Mouse (Mus musculus): ENCODE results near the gene Nfkbid. TPM values are rescaled to one million over a fixed set of nuclear protein-coding genes. Genes with fewer than 3 reads are reported as not detected.

The Nfkbid gene
- polyA plus RNA-seq, 1 experiment from 2014 or later, result 1.3 TPM

DNA sequence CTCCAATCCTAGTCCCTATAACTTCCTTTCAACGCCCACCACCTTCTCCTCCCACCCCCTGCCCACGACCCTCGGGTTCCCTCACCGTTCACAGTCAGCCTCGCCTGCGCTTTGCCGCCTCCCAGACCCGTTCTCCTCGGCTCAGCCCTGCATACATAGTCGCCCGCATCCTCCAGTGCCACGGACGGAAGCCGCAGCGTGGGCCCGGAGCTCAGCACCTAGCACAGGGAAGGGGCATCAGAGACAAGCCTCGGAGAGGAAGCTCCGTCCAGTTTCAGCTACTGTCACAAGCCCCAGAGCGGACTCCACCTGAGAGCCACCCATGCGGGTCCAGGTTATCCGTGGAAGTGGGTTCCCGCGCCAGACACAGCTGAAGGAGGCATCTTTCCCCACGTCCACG lies 31.8 kb downstream of the Nfkbid start:
- no peaks in the 10 kb centered on the region for H3K36me3 ChIP-seq (ENCODE audit: control insufficient read depth, insufficient read depth, low read length)
- H3K4me1 ChIP-seq (replicated peaks; ENCODE audit: control insufficient read depth, insufficient read depth, low read length), result peaks cover 14% of the 10 kb centered on the region
- ATAC-seq (replicated peaks; ENCODE audit: low FRiP score) (no peak), DNase-seq (ENCODE audit: low spot score) (no peak)
- no peak overlapping the region for H3K9ac ChIP-seq (ENCODE audit: low read length)
- WGBS, result 15% methylated on average over 25 of the region's 25 CpGs
- no peak overlapping the region for H3K4me2 ChIP-seq (ENCODE audit: low read depth, low read length, severe bottlenecking)
- H3K27me3 ChIP-seq (ENCODE audit: control insufficient read depth, insufficient read depth, low read length), result peaks cover 59% of the 10 kb centered on the region
- H3K4me3 ChIP-seq (ENCODE audit: low read depth, low read length), result no peak overlapping the region
- H3K27ac ChIP-seq (ENCODE audit: low read depth, low read length), result no peak overlapping the region
- no peaks in the 10 kb centered on the region for H3K9me3 ChIP-seq (ENCODE audit: control insufficient read depth, low read length)

- DNase-seq (ENCODE audit: low spot score) (no peak), ATAC-seq (replicated peaks; ENCODE audit: low FRiP score) (no peak)
- Histone ChIP-seq H3K9ac (ENCODE audit: low read length) (no peak overlapping the region), H3K27me3 (ENCODE audit: control insufficient read depth, insufficient read depth, low read length) (peaks cover 63% of the 10 kb centered on the region), H3K4me3 (ENCODE audit: low read depth, low read length) (no peak overlapping the region), H3K36me3 (ENCODE audit: control insufficient read depth, insufficient read depth, low read length) (no peaks in the 10 kb centered on the region), H3K9me3 (ENCODE audit: control insufficient read depth, low read length) (no peaks in the 10 kb centered on the region), H3K27ac (ENCODE audit: low read depth, low read length) (no peak overlapping the region), H3K4me1 (replicated peaks; ENCODE audit: control insufficient read depth, insufficient read depth, low read length) (peaks cover 14% of the 10 kb centered on the region), H3K4me2 (ENCODE audit: low read depth, low read length, severe bottlenecking) (no peak overlapping the region)
- WGBS, result 2% methylated on average over 25 of the region's 25 CpGs
Observed at GRCm38 (mm10) chr7:30453766-30454165, 32.2 kb downstream of the Nfkbid start.

GRCm38 (mm10) chr7:30454259-30454658 lies 32.7 kb downstream of the Nfkbid start:
- 6% methylated on average over 6 of the region's 6 CpGs for WGBS
- no peaks in the 10 kb centered on the region for H3K9me3 ChIP-seq (ENCODE audit: control insufficient read depth, low read length)
- H3K36me3 ChIP-seq (ENCODE audit: control insufficient read depth, insufficient read depth, low read length), result no peaks in the 10 kb centered on the region
- no peak overlapping the region for H3K27ac ChIP-seq (ENCODE audit: low read depth, low read length)
- no peak overlapping the region for H3K9ac ChIP-seq (ENCODE audit: low read length)
- no peak for DNase-seq (ENCODE audit: low spot score)
- no peak overlapping the region for H3K4me3 ChIP-seq (ENCODE audit: low read depth, low read length)
- no peak overlapping the region for H3K4me2 ChIP-seq (ENCODE audit: low read depth, low read length, severe bottlenecking)
- H3K4me1 ChIP-seq (replicated peaks; ENCODE audit: control insufficient read depth, insufficient read depth, low read length), result peaks cover 14% of the 10 kb centered on the region
- H3K27me3 ChIP-seq (ENCODE audit: control insufficient read depth, insufficient read depth, low read length), result peaks cover 67% of the 10 kb centered on the region
- no peak for ATAC-seq (replicated peaks; ENCODE audit: low FRiP score)

GRCm38 (mm10) chr7:30456487-30456886 lies 35.0 kb downstream of the Nfkbid start:
- DNase-seq (ENCODE audit: low spot score), result no peak
- H3K4me2 ChIP-seq (ENCODE audit: low read depth, low read length, severe bottlenecking), result peak overlapping the region; percentile 38
- H3K4me3 ChIP-seq (ENCODE audit: low read depth, low read length), result peak overlapping the region; percentile 23
- no peaks in the 10 kb centered on the region for H3K9me3 ChIP-seq (ENCODE audit: control insufficient read depth, low read length)
- no peak for ATAC-seq (replicated peaks; ENCODE audit: low FRiP score)
- H3K27me3 ChIP-seq (ENCODE audit: control insufficient read depth, insufficient read depth, low read length), result peaks cover 84% of the 10 kb centered on the region
- H3K9ac ChIP-seq (ENCODE audit: low read length), result peak overlapping the region; percentile 27; the same call in 1 of the 2 replicates
- H3K27ac ChIP-seq (ENCODE audit: low read depth, low read length), result no peak overlapping the region
- H3K36me3 ChIP-seq (ENCODE audit: control insufficient read depth, insufficient read depth, low read length), result no peaks in the 10 kb centered on the region
- H3K4me1 ChIP-seq (replicated peaks; ENCODE audit: control insufficient read depth, insufficient read depth, low read length), result peaks cover 14% of the 10 kb centered on the region
- under 1% methylated on average over 9 of the region's 9 CpGs for WGBS

DNA sequence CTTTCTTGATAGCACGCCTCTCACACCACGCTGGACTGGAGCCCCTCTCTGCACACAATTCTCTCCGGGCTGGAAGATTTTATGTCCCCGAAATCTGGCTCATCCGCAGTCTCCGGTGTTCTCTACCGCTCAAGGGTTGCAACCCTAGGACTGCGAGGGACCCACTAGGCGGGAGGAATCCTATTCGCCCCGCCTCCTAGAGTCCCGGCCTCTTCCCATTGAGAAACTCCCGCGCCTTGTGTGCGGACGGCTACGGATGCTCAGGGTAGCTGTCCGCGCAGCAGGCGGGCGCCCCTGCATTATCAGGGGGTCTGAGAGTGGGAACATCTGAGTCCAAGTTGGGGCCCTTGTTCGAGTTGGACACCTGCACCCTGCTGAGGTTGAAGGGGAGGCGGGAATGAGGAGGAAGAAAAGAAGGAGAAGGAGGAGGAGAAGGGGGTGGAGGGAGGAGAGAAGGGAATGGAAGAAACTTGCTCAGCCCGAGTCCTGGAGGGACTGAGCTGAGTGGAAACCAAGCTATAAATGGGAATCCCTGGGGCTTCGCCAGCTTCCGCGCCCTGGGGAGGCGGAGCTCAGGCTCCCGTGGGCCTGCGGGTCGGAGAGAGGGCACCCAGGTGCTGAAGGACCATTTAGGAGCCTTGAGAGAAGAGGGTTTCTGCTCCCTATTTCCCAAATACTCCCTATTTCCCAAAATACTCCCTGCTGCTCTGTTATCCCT lies 35.5 kb downstream of the Nfkbid start:
- DNase-seq (ENCODE audit: low spot score) (no peak), ATAC-seq (replicated peaks; ENCODE audit: low FRiP score) (0 out of 2 replicates have a peak, but pooled peaks have one; percentile 6)
- Histone ChIP-seq H3K4me1 (replicated peaks; ENCODE audit: control insufficient read depth, insufficient read depth, low read length) (peaks cover 14% of the 10 kb centered on the region), H3K4me2 (ENCODE audit: low read depth, low read length, severe bottlenecking) (peak overlapping the region; percentile 38), H3K36me3 (ENCODE audit: control insufficient read depth, insufficient read depth, low read length) (no peaks in the 10 kb centered on the region), H3K27ac (ENCODE audit: low read depth, low read length) (no peak overlapping the region), H3K4me3 (ENCODE audit: low read depth, low read length) (peak overlapping the region; percentile 23), H3K27me3 (ENCODE audit: control insufficient read depth, insufficient read depth, low read length) (peaks cover 87% of the 10 kb centered on the region), H3K9ac (ENCODE audit: low read length) (peak overlapping the region; percentile 31; the same call in 1 of the 2 replicates), H3K9me3 (ENCODE audit: control insufficient read depth, low read length) (no peaks in the 10 kb centered on the region)
- under 1% methylated on average over 31 of the region's 31 CpGs for WGBS

- H3K9me3 ChIP-seq (ENCODE audit: control insufficient read depth, low read length), result no peaks in the 10 kb centered on the region
- peak within 1 kb of the TSS; percentile 23 for H3K4me3 ChIP-seq (ENCODE audit: low read depth, low read length)
- H3K27ac ChIP-seq (ENCODE audit: low read depth, low read length), result no peak within 1 kb of the TSS
- ATAC-seq (replicated peaks; ENCODE audit: low FRiP score), result peak; percentile 69
- peak within 1 kb of the TSS; percentile 38 for H3K4me2 ChIP-seq (ENCODE audit: low read depth, low read length, severe bottlenecking)
- no peaks in the 10 kb centered on the region for H3K36me3 ChIP-seq (ENCODE audit: control insufficient read depth, insufficient read depth, low read length)
- peaks cover 14% of the 10 kb centered on the region for H3K4me1 ChIP-seq (replicated peaks; ENCODE audit: control insufficient read depth, insufficient read depth, low read length)
- 2% methylated on average over 16 of the region's 16 CpGs for WGBS
- DNase-seq (ENCODE audit: low spot score), result peak; percentile 74
- peak within 1 kb of the TSS; percentile 31; the same call in 1 of the 2 replicates for H3K9ac ChIP-seq (ENCODE audit: low read length)
- peaks cover 85% of the 10 kb centered on the region for H3K27me3 ChIP-seq (ENCODE audit: control insufficient read depth, insufficient read depth, low read length)
Observed at GRCm38 (mm10) chr7:30457629-30458330, 36.2 kb downstream of the Nfkbid start, which contains the start of the genes Kirrel2 and Nphs1. Gene Kirrel2, minus strand, starts transcription at chr7:30457690. Gene Nphs1, plus strand, starts transcription at chr7:30458315.

GRCm38 (mm10) chr7:30459484-30459883 lies 38.0 kb downstream of the Nfkbid start:
- H3K4me3 ChIP-seq (ENCODE audit: low read depth, low read length), result no peak overlapping the region
- 28% methylated on average over 6 of the region's 6 CpGs for WGBS
- peaks cover 78% of the 10 kb centered on the region for H3K27me3 ChIP-seq (ENCODE audit: control insufficient read depth, insufficient read depth, low read length)
- no peaks in the 10 kb centered on the region for H3K9me3 ChIP-seq (ENCODE audit: control insufficient read depth, low read length)
- no peak overlapping the region for H3K4me2 ChIP-seq (ENCODE audit: low read depth, low read length, severe bottlenecking)
- H3K36me3 ChIP-seq (ENCODE audit: control insufficient read depth, insufficient read depth, low read length), result no peaks in the 10 kb centered on the region
- ATAC-seq (replicated peaks; ENCODE audit: low FRiP score) (no peak), DNase-seq (ENCODE audit: low spot score) (no peak)
- H3K9ac ChIP-seq (ENCODE audit: low read length), result no peak overlapping the region
- H3K4me1 ChIP-seq (replicated peaks; ENCODE audit: control insufficient read depth, insufficient read depth, low read length), result peaks cover 11% of the 10 kb centered on the region
- no peak overlapping the region for H3K27ac ChIP-seq (ENCODE audit: low read depth, low read length)

DNA sequence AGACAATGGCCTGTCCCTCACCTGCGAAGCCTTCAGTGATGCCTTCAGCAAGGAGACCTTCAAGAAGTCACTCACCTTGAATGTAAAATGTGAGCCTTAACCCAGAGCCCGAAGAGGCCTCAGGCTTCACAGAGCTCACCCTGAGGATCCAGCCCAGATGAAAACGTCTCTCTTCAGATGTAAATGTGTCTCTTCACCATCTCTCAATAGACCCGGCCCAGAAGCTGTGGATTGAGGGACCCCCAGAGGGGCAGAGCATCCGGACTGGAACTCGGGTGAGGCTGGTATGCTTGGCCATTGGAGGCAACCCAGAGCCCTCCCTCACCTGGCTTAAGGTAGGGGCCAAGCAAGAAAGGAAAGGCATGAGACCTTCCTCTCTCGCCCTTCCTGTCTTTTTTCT lies 42.0 kb downstream of the Nfkbid start:
- peaks cover 75% of the 10 kb centered on the region for H3K27me3 ChIP-seq (ENCODE audit: control insufficient read depth, insufficient read depth, low read length)
- H3K9me3 ChIP-seq (ENCODE audit: control insufficient read depth, low read length), result no peaks in the 10 kb centered on the region
- H3K4me2 ChIP-seq (ENCODE audit: low read depth, low read length, severe bottlenecking), result no peak overlapping the region
- H3K36me3 ChIP-seq (ENCODE audit: control insufficient read depth, insufficient read depth, low read length), result no peaks in the 10 kb centered on the region
- DNase-seq (ENCODE audit: low spot score), result no peak
- H3K4me1 ChIP-seq (replicated peaks; ENCODE audit: control insufficient read depth, insufficient read depth, low read length), result no peaks in the 10 kb centered on the region
- H3K27ac ChIP-seq (ENCODE audit: low read depth, low read length), result no peak overlapping the region
- WGBS, result 17% methylated on average over 7 of the region's 7 CpGs
- no peak for ATAC-seq (replicated peaks; ENCODE audit: low FRiP score)
- no peak overlapping the region for H3K9ac ChIP-seq (ENCODE audit: low read length)
- no peak overlapping the region for H3K4me3 ChIP-seq (ENCODE audit: low read depth, low read length)

Data from forebrain, embryonic 11.5 days (tissue).